Mouse (Mus musculus) common myeloid progenitor, adult 5-6 weeks (primary cell): ENCODE measurements around the gene Cpt1a. TPM values are rescaled to one million over a fixed set of nuclear protein-coding genes. Genes with fewer than 3 reads are reported as not detected.

ENCODE experiments used
- ATAC-seq: replicated peaks from 2 replicates; pipeline ENCODE4 v1.8.0; 2016; ENCODE audit warnings: low read depth, mild to moderate bottlenecking, moderate TSS enrichment, inconsistent platforms; ENCODE audit not compliant: poor library complexity, severe bottlenecking
- total RNA-seq: library from RNA; stranded (forward); fragments of 200-1000, 187-1606 nt; gene quantifications from 2 replicates; pipeline ENCODE4 v1.2.3, GENCODE M21; 2017

The Cpt1a gene
- total RNA-seq, 1 experiment from 2014 or later: 51.3 TPM

DNA sequence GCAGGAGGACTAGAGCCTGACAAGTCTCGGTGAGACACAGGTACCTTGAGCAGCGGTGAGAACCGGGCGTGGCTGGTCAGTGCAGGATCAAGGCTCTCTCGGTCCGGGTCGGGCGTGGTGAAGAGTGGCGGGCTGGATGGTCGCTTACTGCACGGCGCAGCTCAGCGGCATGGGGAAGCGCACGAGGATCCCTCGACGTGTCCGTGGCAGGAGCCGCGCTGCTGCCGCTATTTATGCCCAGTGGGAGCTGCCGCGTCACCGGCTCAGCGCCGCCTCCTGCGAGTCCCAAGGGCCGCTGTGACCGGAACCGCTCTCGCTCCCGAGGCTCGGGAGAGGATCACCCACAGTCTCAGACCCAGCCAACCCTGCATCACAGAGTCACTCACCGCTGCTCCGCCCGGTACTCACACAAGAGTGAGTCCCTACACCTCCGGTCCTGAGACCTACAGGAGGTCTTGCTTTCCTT is 92.2 kb downstream of the Cpt1a start, which contains the start of gene Gal:
TSS of gene Gal (minus strand) at position 277 of the 466 bp plus-strand sequence.
- ATAC-seq: peak; percentile 64

DNA sequence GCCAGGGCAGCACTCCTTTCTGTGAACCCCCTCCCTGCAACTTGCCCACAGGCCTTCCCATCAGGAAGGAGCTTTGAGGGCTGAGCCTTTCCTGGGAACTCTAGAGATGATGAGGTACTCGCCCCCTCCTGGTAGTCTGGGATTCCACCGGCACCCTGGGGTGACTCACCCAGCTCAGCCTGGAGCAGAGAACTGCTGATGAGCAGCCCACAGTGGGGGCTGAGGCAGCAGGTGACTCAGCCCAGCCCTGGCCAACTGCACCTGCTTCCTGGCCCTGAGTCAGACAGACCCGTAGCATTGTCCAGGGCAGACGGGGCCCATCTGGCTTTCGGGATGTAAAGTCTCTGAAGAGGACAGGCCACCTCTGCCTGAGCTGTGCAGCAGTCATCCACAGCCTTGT is 97.1 kb downstream of the Cpt1a start:
- no peak for ATAC-seq

DNA sequence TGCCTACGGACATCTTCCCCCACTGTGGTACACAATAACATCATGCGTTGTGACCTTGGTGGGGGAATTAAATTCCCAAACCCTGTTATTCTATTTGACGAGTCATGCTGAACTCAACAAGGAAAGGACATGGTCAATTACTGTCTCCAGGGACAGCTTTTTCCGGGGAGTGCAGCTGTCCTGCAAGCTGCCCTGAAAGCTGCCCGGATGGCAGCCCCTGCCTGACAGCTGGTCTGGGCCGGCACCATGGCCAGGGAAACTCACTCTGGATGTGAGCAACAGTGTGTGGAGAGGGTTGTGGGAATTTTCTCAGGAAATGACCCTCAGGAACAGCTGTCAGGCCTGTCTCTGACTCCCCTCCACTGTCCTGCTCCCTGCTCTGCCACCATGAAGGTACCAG is 100.4 kb downstream of the Cpt1a start:
- no peak for ATAC-seq

DNA sequence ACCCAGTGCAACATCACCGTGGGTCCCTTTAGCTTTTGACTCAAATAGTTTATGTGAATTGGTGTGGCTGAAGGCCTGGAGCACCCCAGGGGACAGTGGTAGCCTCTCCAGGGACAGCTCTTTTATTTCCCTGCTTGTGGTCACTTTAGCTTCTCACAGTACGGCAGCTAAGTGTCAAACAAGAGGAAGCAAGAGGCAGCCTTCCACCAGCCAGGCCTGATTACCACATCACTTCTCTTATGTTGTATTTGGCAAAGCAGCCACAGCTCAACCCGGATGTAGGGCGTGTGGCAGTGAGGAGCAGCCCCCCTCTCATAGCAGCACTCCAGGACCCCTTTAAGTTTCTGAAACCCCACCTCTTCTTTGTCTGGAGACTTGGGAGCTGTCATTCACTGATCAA is 100.8 kb downstream of the Cpt1a start:
- peak; percentile 82 for ATAC-seq

DNA sequence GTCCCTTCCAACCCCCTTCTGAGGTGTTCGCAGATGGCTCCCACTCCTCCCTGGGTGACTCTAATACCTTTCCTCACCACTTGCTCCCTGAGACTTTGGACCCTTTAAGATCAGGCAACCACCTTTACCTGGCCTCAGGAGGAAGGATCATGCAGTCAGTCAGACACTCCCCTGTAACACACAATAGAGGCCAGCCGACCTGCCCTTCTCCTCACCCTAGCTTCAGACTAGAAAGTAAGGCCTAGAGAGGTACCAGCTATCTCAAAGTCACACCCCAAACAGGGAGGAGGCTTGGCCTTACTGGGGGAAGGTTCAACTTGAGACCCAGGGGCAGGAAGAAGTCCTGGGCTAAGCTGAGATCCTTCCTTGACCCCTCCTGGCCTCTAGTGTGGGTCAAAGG is 102.1 kb downstream of the Cpt1a start:
- ATAC-seq: no peak

DNA sequence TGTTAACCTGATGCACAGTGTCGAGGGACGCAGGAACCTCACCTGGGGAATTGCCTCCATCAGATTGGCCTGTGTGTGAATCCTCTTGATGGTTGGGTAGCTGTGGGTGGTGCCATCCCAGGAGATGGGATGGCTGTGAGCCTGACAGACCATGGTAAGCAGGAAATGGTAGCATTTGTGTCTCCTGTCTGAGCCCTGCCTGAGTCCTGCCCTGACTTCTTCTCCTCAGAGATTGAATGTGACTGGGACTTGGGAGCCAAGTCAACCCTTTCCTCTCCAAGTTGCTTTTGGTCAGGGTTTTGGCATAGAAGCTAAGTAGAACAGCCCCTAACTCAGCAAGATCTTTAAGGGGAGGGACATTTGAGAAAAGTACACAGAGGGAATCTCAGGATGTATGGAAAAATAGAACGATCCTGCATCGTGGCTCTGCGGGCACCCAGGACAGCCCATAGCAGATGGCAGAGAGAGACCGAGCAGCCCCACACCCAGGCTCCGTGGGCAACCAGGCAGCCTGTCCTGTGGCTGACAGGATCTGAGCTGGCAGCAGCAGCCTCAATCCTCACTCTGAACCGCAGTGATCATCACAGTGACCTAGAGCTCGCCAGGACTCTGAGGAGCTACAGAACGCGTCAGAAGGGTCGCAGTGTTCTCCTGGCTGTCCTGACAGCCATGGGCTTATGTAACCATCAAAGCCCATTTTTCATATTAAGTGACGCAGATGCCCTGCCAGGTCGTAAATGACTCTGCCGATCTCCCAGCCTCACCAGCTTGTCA is 106.1 kb downstream of the Cpt1a start:
- no peak for ATAC-seq

DNA sequence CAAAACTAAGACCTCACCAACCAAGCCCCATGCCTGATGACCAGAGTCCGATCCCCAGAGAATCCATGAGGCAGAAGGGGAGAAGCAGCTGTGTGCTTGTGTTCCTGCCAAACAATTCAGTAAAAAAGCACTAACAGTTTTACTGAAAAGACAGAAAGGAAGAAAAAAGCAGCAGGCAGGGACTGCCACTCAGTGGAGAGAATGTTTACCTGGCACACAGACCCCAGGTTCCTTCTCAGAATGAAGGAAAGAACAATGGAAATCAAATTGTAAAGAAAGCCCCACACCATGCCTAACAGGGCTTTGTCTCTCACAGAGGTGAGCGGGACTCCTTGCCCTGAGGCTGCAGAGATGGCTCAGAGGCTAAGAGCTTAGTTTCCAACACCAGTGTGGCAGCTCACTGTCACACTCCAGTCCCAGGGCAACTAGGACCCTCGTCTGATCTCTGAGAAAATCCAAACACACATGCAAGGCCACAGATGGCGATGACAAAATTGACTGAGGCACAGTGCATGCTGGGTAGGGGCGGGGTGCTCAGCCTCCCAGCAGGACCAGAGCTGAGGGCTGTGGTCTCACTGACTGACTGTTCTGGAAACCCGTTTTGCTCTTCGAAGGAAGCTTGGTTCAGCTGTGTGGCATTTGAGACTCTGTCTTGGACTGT is 107.2 kb downstream of the Cpt1a start:
- ATAC-seq: no peak

DNA sequence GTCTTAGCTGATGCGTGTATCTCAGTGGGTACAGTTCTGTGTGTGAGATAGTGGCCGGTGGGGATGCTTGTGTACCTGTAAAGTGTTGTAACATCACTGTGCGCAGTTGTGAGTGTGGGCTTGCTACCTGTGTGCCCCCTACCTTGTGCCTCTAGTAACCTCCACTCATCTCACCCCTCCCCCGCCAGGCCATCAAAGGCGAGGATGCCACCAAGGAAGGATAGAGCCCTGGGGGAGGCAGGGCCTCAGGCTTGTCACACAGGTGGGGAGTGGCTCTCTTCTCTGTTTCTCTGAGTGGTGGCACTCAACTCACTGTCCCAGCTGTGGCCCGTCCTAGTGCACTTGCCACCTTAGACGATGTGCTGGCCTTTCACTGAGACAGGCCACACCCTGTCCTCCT is 108.9 kb downstream of the Cpt1a start:
- ATAC-seq: no peak

DNA sequence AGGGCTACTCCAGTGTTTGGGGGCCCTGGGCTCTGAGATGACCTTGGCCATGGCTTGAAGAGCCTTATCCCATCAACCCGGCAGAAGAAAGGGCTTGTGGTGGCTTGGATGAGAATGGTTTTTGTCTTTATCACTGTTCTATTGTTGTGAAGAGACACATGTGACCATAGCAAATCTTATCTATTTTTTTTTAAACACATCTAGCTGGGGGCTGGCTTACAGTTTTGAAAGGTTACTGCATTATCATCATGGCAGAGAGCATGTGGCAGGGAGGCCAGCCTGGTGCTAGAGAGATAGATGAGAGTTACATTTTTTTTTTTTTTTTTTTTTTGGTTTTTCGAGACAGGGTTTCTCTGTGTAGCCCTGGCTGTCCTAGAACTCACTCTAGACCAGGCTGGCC is 109.8 kb downstream of the Cpt1a start:
- no peak for ATAC-seq

DNA sequence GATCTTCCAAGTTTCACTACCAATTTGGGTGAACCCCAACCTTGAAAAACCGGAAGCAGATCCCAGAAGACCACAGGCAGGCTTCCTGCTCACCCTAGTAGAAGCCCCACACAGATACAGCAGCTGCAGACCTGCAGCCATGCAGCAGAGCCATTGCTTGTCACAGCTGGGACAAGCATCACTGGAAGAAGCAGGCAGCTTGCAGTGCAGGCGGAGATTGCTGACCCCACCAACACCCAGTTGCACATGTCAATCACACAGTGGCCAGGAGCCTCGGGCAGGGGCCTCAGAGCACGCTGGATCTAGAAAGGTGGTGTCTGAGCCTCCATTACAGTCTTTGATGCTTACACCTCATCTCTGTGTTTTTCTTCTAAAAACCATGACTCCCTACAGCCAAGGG is 112.0 kb downstream of the Cpt1a start:
- ATAC-seq: 0 out of 2 replicates have a peak, but pooled peaks have one; percentile 23

DNA sequence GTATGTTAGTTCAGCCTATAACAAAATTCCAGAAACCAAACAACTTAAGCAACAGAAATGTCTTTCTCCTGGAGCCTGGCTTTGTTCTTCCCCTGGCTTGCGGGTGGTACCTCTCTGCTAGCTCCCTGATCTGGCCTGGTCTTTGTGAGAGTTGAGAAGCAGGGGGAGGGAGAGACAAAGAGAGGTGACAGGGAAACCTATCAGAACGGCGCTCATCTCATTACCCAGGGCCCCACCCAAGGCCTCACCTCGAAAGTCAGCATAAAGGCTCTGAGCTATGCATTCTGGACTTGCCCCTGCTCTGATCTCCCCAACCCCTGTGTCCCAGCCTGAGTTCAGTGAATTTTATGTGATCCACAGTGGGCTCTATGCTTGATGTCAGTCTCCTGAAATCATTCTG is 112.5 kb downstream of the Cpt1a start:
- ATAC-seq: no peak

Other genes starting within 250 kb of the Cpt1a start
- 83.3 and 100 TPM in 2 replicates for gene Mrpl21, start 39.4 kb upstream of the Cpt1a start, total RNA-seq
- 4.8 TPM in 2 replicates for gene Ighmbp2, start 39.3 kb upstream of the Cpt1a start, total RNA-seq
- gene Tesmin, start 66.5 kb downstream of the Cpt1a start, total RNA-seq: 1.8 and 2.3 TPM in 2 replicates
- not detected in 2 replicates for gene Gal, start 92.2 kb downstream of the Cpt1a start, total RNA-seq